Mouse (Mus musculus): ENCODE measurements around the gene Abhd2. TPM values are rescaled to one million over a fixed set of nuclear protein-coding genes. Genes with fewer than 3 reads are reported as not detected.

Abhd2 gene
- polyA plus RNA-seq, 1 experiment from 2014 or later = 4.9 TPM

- ATAC-seq (replicated peaks; ENCODE audit: insufficient number of reproducible peaks, low FRiP score, low TSS enrichment) = no peak
- Histone ChIP-seq H3K4me2 (no peak overlapping the region), H3K9me3 (replicated peaks; ENCODE audit: control insufficient read depth, low read length) (no peaks in the 10 kb centered on the region), H3K27me3 (ENCODE audit: control insufficient read depth, insufficient read depth, low read length) (no peaks in the 10 kb centered on the region), H3K27ac (ENCODE audit: low read depth, low read length) (no peak overlapping the region), H3K4me1 (ENCODE audit: control insufficient read depth, insufficient read depth, low read length) (peaks cover 13% of the 10 kb centered on the region), H3K4me3 (ENCODE audit: low read depth, low read length) (no peak overlapping the region), H3K9ac (ENCODE audit: low read depth, low read length) (no peak overlapping the region), H3K36me3 (ENCODE audit: control insufficient read depth, insufficient read depth, low read length) (no peaks in the 10 kb centered on the region)
- WGBS (ENCODE audit: insufficient replicate concordance) = 86% methylated on average over 5 of the region's 5 CpGs
Observed at GRCm38 (mm10) chr7:79288422-79288821, 15.4 kb downstream of the Abhd2 start.

GRCm38 (mm10) chr7:79293605-79294232 lies 20.7 kb downstream of the Abhd2 start:
- ATAC-seq (replicated peaks; ENCODE audit: insufficient number of reproducible peaks, low FRiP score, low TSS enrichment) = no peak
- Histone ChIP-seq H3K9me3 (replicated peaks; ENCODE audit: control insufficient read depth, low read length) (no peaks in the 10 kb centered on the region), H3K4me2 (no peak overlapping the region), H3K27ac (ENCODE audit: low read depth, low read length) (no peak overlapping the region), H3K9ac (ENCODE audit: low read depth, low read length) (no peak overlapping the region), H3K4me1 (ENCODE audit: control insufficient read depth, insufficient read depth, low read length) (no peaks in the 10 kb centered on the region), H3K4me3 (ENCODE audit: low read depth, low read length) (no peak overlapping the region), H3K36me3 (ENCODE audit: control insufficient read depth, insufficient read depth, low read length) (peaks cover 5% of the 10 kb centered on the region; the same call in 1 of the 2 replicates), H3K27me3 (ENCODE audit: control insufficient read depth, insufficient read depth, low read length) (no peaks in the 10 kb centered on the region)
- WGBS (ENCODE audit: insufficient replicate concordance) = 81% methylated on average over 14 of the region's 14 CpGs

- WGBS (ENCODE audit: insufficient replicate concordance) = 87% methylated on average over 13 of the region's 13 CpGs
- no peak for ATAC-seq (replicated peaks; ENCODE audit: insufficient number of reproducible peaks, low FRiP score, low TSS enrichment)
- no peaks in the 10 kb centered on the region for H3K27me3 ChIP-seq (ENCODE audit: control insufficient read depth, insufficient read depth, low read length)
Observed at GRCm38 (mm10) chr7:79294449-79294980, 21.5 kb downstream of the Abhd2 start.

GRCm38 (mm10) chr7:79295196-79295826 lies 22.3 kb downstream of the Abhd2 start:
- H3K9me3 ChIP-seq (replicated peaks; ENCODE audit: control insufficient read depth, low read length) = no peaks in the 10 kb centered on the region
- H3K9ac ChIP-seq (ENCODE audit: low read depth, low read length) = no peak overlapping the region
- H3K27ac ChIP-seq (ENCODE audit: low read depth, low read length) = no peak overlapping the region
- H3K4me2 ChIP-seq = no peak overlapping the region
- peaks cover 4% of the 10 kb centered on the region for H3K4me1 ChIP-seq (ENCODE audit: control insufficient read depth, insufficient read depth, low read length)
- no peak for ATAC-seq (replicated peaks; ENCODE audit: insufficient number of reproducible peaks, low FRiP score, low TSS enrichment)
- peaks cover 5% of the 10 kb centered on the region; the same call in 1 of the 2 replicates for H3K36me3 ChIP-seq (ENCODE audit: control insufficient read depth, insufficient read depth, low read length)
- no peak overlapping the region for H3K4me3 ChIP-seq (ENCODE audit: low read depth, low read length)
- WGBS (ENCODE audit: insufficient replicate concordance) = 86% methylated on average over 13 of the region's 13 CpGs
- no peaks in the 10 kb centered on the region for H3K27me3 ChIP-seq (ENCODE audit: control insufficient read depth, insufficient read depth, low read length)

More at GRCm38 (mm10) chr7:79294449-79294980, 21.5 kb downstream of the Abhd2 start:
- Histone ChIP-seq H3K4me3 (ENCODE audit: low read depth, low read length) (no peak overlapping the region), H3K36me3 (ENCODE audit: control insufficient read depth, insufficient read depth, low read length) (peaks cover 5% of the 10 kb centered on the region; the same call in 1 of the 2 replicates), H3K27ac (ENCODE audit: low read depth, low read length) (no peak overlapping the region), H3K4me2 (no peak overlapping the region), H3K9ac (ENCODE audit: low read depth, low read length) (no peak overlapping the region), H3K9me3 (replicated peaks; ENCODE audit: control insufficient read depth, low read length) (no peaks in the 10 kb centered on the region), H3K4me1 (ENCODE audit: control insufficient read depth, insufficient read depth, low read length) (no peaks in the 10 kb centered on the region; the same call in 1 of the 2 replicates)

GRCm38 (mm10) chr7:79298681-79299080 lies 25.7 kb downstream of the Abhd2 start:
- Histone ChIP-seq H3K4me3 (ENCODE audit: low read depth, low read length) (no peak overlapping the region), H3K4me1 (ENCODE audit: control insufficient read depth, insufficient read depth, low read length) (peaks cover 19% of the 10 kb centered on the region), H3K4me2 (no peak overlapping the region), H3K9ac (ENCODE audit: low read depth, low read length) (no peak overlapping the region), H3K9me3 (replicated peaks; ENCODE audit: control insufficient read depth, low read length) (no peaks in the 10 kb centered on the region), H3K27me3 (ENCODE audit: control insufficient read depth, insufficient read depth, low read length) (no peaks in the 10 kb centered on the region), H3K36me3 (ENCODE audit: control insufficient read depth, insufficient read depth, low read length) (peaks cover 5% of the 10 kb centered on the region; the same call in 1 of the 2 replicates), H3K27ac (ENCODE audit: low read depth, low read length) (no peak overlapping the region)
- WGBS (ENCODE audit: insufficient replicate concordance) = 44% methylated on average over 1 of the region's 1 CpGs
- no peak for ATAC-seq (replicated peaks; ENCODE audit: insufficient number of reproducible peaks, low FRiP score, low TSS enrichment)

- H3K9ac ChIP-seq (ENCODE audit: low read depth, low read length) = no peak overlapping the region
- no peak overlapping the region for H3K4me3 ChIP-seq (ENCODE audit: low read depth, low read length)
- peaks cover 5% of the 10 kb centered on the region; the same call in 1 of the 2 replicates for H3K36me3 ChIP-seq (ENCODE audit: control insufficient read depth, insufficient read depth, low read length)
- H3K27ac ChIP-seq (ENCODE audit: low read depth, low read length) = no peak overlapping the region
- no peaks in the 10 kb centered on the region for H3K9me3 ChIP-seq (replicated peaks; ENCODE audit: control insufficient read depth, low read length)
- ATAC-seq (replicated peaks; ENCODE audit: insufficient number of reproducible peaks, low FRiP score, low TSS enrichment) = no peak
- H3K4me2 ChIP-seq = no peak overlapping the region
- peaks cover 19% of the 10 kb centered on the region for H3K4me1 ChIP-seq (ENCODE audit: control insufficient read depth, insufficient read depth, low read length)
- WGBS (ENCODE audit: insufficient replicate concordance) = 63% methylated on average over 7 of the region's 7 CpGs
- H3K27me3 ChIP-seq (ENCODE audit: control insufficient read depth, insufficient read depth, low read length) = no peaks in the 10 kb centered on the region
Observed at GRCm38 (mm10) chr7:79299548-79299947, 26.5 kb downstream of the Abhd2 start.

- no peaks in the 10 kb centered on the region for H3K9me3 ChIP-seq (replicated peaks; ENCODE audit: control insufficient read depth, low read length)
- H3K4me1 ChIP-seq (ENCODE audit: control insufficient read depth, insufficient read depth, low read length) = peaks cover 19% of the 10 kb centered on the region
- no peaks in the 10 kb centered on the region for H3K27me3 ChIP-seq (ENCODE audit: control insufficient read depth, insufficient read depth, low read length)
- no peak overlapping the region for H3K9ac ChIP-seq (ENCODE audit: low read depth, low read length)
- H3K4me3 ChIP-seq (ENCODE audit: low read depth, low read length) = no peak overlapping the region
- no peak for ATAC-seq (replicated peaks; ENCODE audit: insufficient number of reproducible peaks, low FRiP score, low TSS enrichment)
- H3K27ac ChIP-seq (ENCODE audit: low read depth, low read length) = 0 out of 2 replicates have a peak overlapping the region, but pooled peaks have one; percentile 17
- 39% methylated on average over 13 of the region's 13 CpGs for WGBS (ENCODE audit: insufficient replicate concordance)
- H3K36me3 ChIP-seq (ENCODE audit: control insufficient read depth, insufficient read depth, low read length) = peaks cover 5% of the 10 kb centered on the region; the same call in 1 of the 2 replicates
- H3K4me2 ChIP-seq = no peak overlapping the region
Observed at GRCm38 (mm10) chr7:79300432-79301151, 27.6 kb downstream of the Abhd2 start.

GRCm38 (mm10) chr7:79302145-79302544 lies 29.1 kb downstream of the Abhd2 start:
- Histone ChIP-seq H3K9ac (ENCODE audit: low read depth, low read length) (no peak overlapping the region), H3K4me3 (ENCODE audit: low read depth, low read length) (no peak overlapping the region), H3K4me2 (no peak overlapping the region), H3K27ac (ENCODE audit: low read depth, low read length) (no peak overlapping the region), H3K9me3 (replicated peaks; ENCODE audit: control insufficient read depth, low read length) (no peaks in the 10 kb centered on the region), H3K27me3 (ENCODE audit: control insufficient read depth, insufficient read depth, low read length) (no peaks in the 10 kb centered on the region), H3K36me3 (ENCODE audit: control insufficient read depth, insufficient read depth, low read length) (peaks cover 5% of the 10 kb centered on the region; the same call in 1 of the 2 replicates), H3K4me1 (ENCODE audit: control insufficient read depth, insufficient read depth, low read length) (peaks cover 19% of the 10 kb centered on the region)
- 79% methylated on average over 6 of the region's 6 CpGs for WGBS (ENCODE audit: insufficient replicate concordance)
- ATAC-seq (replicated peaks; ENCODE audit: insufficient number of reproducible peaks, low FRiP score, low TSS enrichment) = no peak

All from heart, embryonic 11.5 days (tissue).